Mouse (Mus musculus) lung, embryonic 14.5 days (tissue): Measurements from ENCODE around the gene Dgkh. TPM values are rescaled to one million over a fixed set of nuclear protein-coding genes. Genes with fewer than 3 reads are reported as not detected.
A peak's percentile ranks its signal among the peaks of the same experiment; 100 is the strongest.

Experiments
- ATAC-seq: fragments of 200-750 bp; cut with Nextera tagmentation; 2 replicates; pipeline ENCODE4 v1.8.0; 2017; ENCODE audit warnings: mild to moderate bottlenecking, moderate TSS enrichment, moderate library complexity; ENCODE audit not compliant: insufficient read depth
- DNase-seq: peaks from one replicate; pipeline ENCODE4 v3.0.0-alpha.2; 2015
- H3K27ac ChIP-seq: fragments of 300-500 bp; sonication (generic); 2 replicates; pipeline ENCODE4 v1.5.1; 2014; ENCODE audit warnings: low read depth, mild to moderate bottlenecking, moderate library complexity
- H3K27me3 ChIP-seq: fragments of 300-500 bp; sonication (generic); 2 replicates; pipeline ENCODE4 v1.6.1; 2014; ENCODE audit warnings: low read length, control low read depth; ENCODE audit not compliant: insufficient read depth
- H3K36me3 ChIP-seq: fragments of 300-500 bp; sonication (generic); 2 replicates; pipeline ENCODE4 v1.6.1; 2014; ENCODE audit warnings: control low read depth; ENCODE audit not compliant: insufficient read depth
- H3K4me1 ChIP-seq: fragments of 300-500 bp; sonication (generic); 2 replicates; pipeline ENCODE4 v1.6.1; 2014; ENCODE audit warnings: antibody characterized with exemption, control low read depth; ENCODE audit not compliant: insufficient read depth
- H3K4me2 ChIP-seq: fragments of 300-500 bp; sonication (generic); 2 replicates; pipeline ENCODE4 v1.6.1; 2014; ENCODE audit warnings: mild to moderate bottlenecking
- H3K4me3 ChIP-seq: fragments of 300-500 bp; sonication (generic); 2 replicates; pipeline ENCODE4 v1.5.1; 2014; ENCODE audit warnings: low read depth, low read length
- H3K9ac ChIP-seq: fragments of 300-500 bp; sonication (generic); 2 replicates; pipeline ENCODE4 v1.6.1; 2014
- H3K9me3 ChIP-seq: fragments of 300-500 bp; sonication (generic); 2 replicates; pipeline ENCODE4 v1.6.1; 2016; ENCODE audit warnings: low read depth, low read length, control low read depth
- CTCF ChIP-seq: IDR thresholded peaks from 2 replicates; pipeline ENCODE4 v1.5.1; 2016; ENCODE audit warnings: antibody characterized with exemption, low read depth
- WGBS: fragments of 180-500 bp; shearing (Covaris S2); extraction: QIAGEN DNeasy Blood & Tissue Kit; methylation state at CpG from one replicate; pipeline ENCODE4 v1.1.7; 2014; 5-methylcytosine and 5-hydroxymethylcytosine counted together
- polyA plus RNA-seq: library from polyadenylated mRNA; unstranded; fragments of >200 nt; fragmentation: Nextera tagmentation; extraction: Ambion mirVana; gene quantifications from 2 replicates; pipeline ENCODE4 v1.2.1, GENCODE M21; 2014

Gene Dgkh
- polyA plus RNA-seq, 1 experiment from 2014 or later = 3.4 TPM

DNA sequence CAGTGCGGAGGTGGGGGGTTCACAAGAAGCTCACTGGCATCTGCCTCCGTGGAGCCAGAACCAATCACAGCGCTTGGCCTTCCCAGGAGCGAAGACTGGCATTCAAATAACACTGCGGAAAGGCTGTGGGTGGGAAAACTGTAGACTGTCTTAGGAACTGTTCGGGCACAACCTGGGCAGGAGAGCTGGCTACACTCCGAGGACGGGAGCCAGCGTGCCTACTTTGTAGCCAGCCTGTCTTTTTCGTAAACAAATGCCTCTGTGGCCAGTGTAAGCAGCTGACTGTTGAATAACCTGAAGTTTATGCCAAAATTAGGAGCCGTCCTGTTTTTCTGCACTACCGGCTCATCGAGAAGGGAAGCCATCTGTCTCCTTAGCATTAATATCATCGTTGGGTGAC is 71.1 kb downstream of the Dgkh start:
- Histone ChIP-seq H3K9ac (no peak overlapping the region), H3K4me2 (no peak overlapping the region), H3K27me3 (no peaks in the 10 kb centered on the region), H3K4me1 (no peaks in the 10 kb centered on the region), H3K36me3 (no peaks in the 10 kb centered on the region), H3K9me3 (no peaks in the 10 kb centered on the region; the same call in 1 of the 2 replicates), H3K27ac (no peak overlapping the region), H3K4me3 (no peak overlapping the region)
- DNase-seq (no peak), ATAC-seq (no peak)
- no peak for TF ChIP-seq CTCF
- WGBS = 92% methylated on average over 14 of the region's 14 CpGs

DNA sequence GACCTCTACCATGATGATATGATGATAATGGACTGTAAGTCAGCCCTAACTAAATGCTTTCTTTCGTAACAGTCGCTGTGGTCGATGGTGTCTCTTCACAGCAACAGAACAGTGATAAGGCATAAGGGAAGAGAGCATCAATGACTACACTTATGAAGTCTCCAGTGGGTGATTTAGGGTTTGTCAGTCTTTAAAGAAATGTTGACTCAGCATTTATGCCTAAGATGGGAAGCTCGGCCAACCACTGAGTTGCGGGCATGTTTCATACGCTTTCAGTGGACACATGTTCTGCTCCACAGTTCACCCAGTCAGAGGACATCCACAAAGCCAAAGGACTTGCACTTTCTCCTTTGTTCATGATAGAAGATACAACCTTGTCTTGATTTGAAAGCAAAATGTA is 73.9 kb downstream of the Dgkh start:
- Histone ChIP-seq H3K4me3 (no peak overlapping the region), H3K4me1 (no peaks in the 10 kb centered on the region), H3K4me2 (no peak overlapping the region), H3K36me3 (no peaks in the 10 kb centered on the region), H3K9ac (no peak overlapping the region), H3K9me3 (no peaks in the 10 kb centered on the region; the same call in 1 of the 2 replicates), H3K27ac (no peak overlapping the region), H3K27me3 (no peaks in the 10 kb centered on the region)
- DNase-seq = no peak
- TF ChIP-seq CTCF = no peak
- no peak for ATAC-seq
- WGBS = 93% methylated on average over 6 of the region's 6 CpGs

DNA sequence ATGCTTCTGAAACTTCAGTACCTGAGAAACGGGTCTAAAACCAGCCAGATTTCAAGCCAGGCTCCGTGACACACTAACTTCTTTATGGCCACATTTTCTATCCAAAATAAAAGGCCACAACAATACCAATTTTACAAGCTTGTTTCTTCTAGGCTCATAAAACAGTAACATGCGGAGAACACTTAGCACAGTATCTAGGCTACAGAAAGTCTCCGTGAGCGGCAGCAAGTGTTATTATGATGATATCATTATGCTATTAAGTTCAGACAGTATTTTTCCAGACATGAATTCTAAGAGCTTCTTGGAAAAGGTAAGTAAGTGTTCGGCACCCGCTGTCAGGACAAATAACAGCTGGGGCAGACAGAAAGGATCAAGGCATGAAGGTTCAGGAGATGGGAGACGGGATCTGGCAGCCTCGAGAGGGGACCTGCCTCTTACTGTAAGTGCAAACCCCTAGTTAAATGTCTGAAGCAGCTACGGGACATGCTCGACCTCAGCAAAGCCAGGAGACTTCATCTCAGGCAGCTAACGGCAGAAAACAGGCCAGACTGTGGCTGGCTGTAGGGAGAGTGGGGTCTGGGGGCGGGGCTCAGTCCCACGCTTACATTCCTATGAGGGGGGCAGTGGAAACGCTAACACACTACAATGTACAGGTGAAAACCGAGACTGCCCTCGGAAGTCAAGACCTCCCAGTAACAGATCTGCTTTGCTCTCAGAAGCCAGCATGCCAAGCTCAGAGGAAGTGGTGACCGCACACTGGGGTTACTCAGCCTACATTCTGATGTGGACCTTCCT is 75.5 kb downstream of the Dgkh start:
- Histone ChIP-seq H3K36me3 (no peaks in the 10 kb centered on the region), H3K4me2 (no peak overlapping the region), H3K4me3 (no peak overlapping the region), H3K9ac (no peak overlapping the region), H3K9me3 (no peaks in the 10 kb centered on the region; the same call in 1 of the 2 replicates), H3K27ac (no peak overlapping the region), H3K4me1 (no peaks in the 10 kb centered on the region), H3K27me3 (no peaks in the 10 kb centered on the region)
- ATAC-seq (no peak), DNase-seq (no peak)
- WGBS = 74% methylated on average over 18 of the region's 18 CpGs
- TF ChIP-seq CTCF = no peak

DNA sequence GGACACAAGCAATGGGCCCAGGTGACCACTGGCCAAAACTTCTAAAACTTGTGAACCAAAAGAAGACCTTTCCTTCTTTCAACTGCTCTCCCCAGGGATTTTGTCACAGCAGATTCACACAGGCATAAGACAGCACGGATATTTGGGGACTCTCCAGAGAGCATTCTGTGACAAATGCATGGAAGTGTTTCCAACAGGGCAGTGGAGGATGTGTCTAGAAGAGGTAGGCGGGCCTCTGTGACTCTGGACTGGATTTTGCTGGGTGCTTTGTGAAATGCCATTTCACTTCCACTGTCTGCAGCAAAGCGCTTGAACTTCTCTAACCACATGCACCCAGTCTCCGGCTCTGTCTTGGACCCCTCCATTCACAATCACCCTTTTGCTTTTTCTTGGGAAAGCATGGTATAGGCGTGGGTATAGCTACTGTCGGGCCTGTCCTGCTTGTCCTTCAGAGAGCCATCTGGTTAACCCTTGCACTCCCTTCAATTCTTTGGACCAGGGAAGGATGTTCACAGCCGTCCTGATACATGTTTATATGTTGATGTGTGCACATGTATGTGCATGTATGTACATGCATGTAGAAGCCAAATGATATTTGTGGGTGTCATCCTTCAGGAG is 77.5 kb downstream of the Dgkh start:
- Histone ChIP-seq H3K36me3 (no peaks in the 10 kb centered on the region), H3K9ac (no peak overlapping the region), H3K4me2 (no peak overlapping the region), H3K9me3 (no peaks in the 10 kb centered on the region; the same call in 1 of the 2 replicates), H3K4me1 (no peaks in the 10 kb centered on the region), H3K4me3 (no peak overlapping the region), H3K27ac (no peak overlapping the region), H3K27me3 (no peaks in the 10 kb centered on the region)
- TF ChIP-seq CTCF = no peak
- ATAC-seq (no peak), DNase-seq (no peak)
- 75% methylated on average over 7 of the region's 7 CpGs for WGBS

DNA sequence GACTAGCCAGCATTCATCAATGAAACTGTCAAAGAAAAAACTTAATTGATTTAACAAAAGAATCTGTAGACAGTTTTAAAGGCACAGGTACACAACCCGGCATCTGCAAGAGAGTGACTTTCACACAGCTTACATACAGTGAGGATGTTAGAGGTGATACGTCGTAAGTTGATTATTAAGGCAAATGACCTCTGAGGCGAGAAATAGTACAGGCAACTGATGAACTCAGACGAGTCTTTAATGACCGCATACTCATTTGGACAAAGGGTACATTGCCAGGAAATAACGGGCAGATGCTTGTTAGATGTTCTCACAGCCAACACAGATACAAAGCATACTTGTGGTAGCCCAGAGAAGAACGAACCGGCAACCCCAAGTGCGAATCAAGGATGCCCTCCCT is 78.4 kb downstream of the Dgkh start:
- ATAC-seq (no peak), DNase-seq (no peak)
- WGBS = 86% methylated on average over 10 of the region's 10 CpGs
- H3K9me3 ChIP-seq = no peaks in the 10 kb centered on the region
- no peak for TF ChIP-seq CTCF
- H3K27me3 ChIP-seq = no peaks in the 10 kb centered on the region
- no peaks in the 10 kb centered on the region for H3K36me3 ChIP-seq
- H3K27ac ChIP-seq = no peak overlapping the region
- no peak overlapping the region for H3K4me3 ChIP-seq
- H3K4me1 ChIP-seq = no peaks in the 10 kb centered on the region
- no peak overlapping the region for H3K4me2 ChIP-seq
- H3K9ac ChIP-seq = no peak overlapping the region

DNA sequence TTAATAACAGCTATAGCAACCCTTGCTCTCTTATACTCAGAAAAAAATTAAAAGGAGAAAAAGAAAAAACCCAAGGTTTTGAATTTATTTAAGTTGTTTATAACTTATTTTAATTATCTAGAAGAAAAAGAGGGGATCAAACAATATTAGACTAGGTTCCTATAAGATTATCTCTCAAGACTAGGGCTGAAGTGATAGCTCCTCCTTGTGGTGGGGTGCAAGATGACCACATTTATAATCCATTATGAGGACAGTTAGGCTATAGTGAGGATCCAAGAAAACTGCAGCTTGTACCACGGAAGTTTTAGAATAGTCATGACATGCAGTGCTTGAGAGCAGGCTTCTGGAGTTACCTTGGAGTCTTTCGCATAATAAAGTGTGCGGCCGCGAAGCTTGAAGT is 79.2 kb downstream of the Dgkh start:
- 95% methylated on average over 5 of the region's 5 CpGs for WGBS
- ATAC-seq = no peak
- Histone ChIP-seq H3K4me2 (no peak overlapping the region), H3K9ac (no peak overlapping the region), H3K36me3 (no peaks in the 10 kb centered on the region), H3K9me3 (no peaks in the 10 kb centered on the region), H3K4me1 (no peaks in the 10 kb centered on the region), H3K27ac (no peak overlapping the region), H3K27me3 (no peaks in the 10 kb centered on the region), H3K4me3 (no peak overlapping the region)
- TF ChIP-seq CTCF = peak; percentile 35; the same call in 1 of the 2 replicates
- no peak for DNase-seq

DNA sequence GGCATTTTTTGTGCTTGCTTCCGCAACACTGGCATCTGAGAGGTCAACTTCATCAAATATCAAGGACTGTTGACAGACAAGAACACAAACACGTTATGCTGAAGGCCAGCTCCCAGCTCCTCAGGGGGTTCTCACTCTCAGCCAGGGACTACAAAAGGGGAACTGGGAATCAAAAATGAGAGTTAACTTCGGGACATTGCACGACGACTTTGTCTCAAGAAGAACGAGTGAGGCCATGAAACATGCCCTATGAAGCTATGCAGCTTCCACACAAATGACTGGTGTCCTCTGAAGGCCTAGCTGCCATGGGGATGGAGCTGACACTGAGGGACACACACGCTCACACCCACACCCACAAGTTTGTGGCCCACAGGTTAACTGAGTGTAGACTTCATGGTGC is 80.9 kb downstream of the Dgkh start:
- no peak for TF ChIP-seq CTCF
- Histone ChIP-seq H3K36me3 (no peaks in the 10 kb centered on the region), H3K9me3 (no peaks in the 10 kb centered on the region), H3K4me3 (no peak overlapping the region), H3K4me2 (no peak overlapping the region), H3K27ac (no peak overlapping the region), H3K27me3 (no peaks in the 10 kb centered on the region), H3K9ac (no peak overlapping the region), H3K4me1 (no peaks in the 10 kb centered on the region)
- DNase-seq = no peak
- WGBS = 60% methylated on average over 7 of the region's 7 CpGs
- no peak for ATAC-seq
